Mouse (Mus musculus) olfactory bulb, adult 2 months (tissue): ENCODE data around the gene Pdzd2.

Experiments used
- CTCF ChIP-seq: fragments of 200-500 bp; IDR thresholded peaks from 2 replicates; pipeline ENCODE4 v1.5.1; 2012; ENCODE audit warnings: low read depth, mild to moderate bottlenecking, low read length, moderate library complexity; ENCODE audit not compliant: insufficient read depth
- POLR2A ChIP-seq: fragments of 200-500 bp; IDR thresholded peaks from 2 replicates; pipeline ENCODE4 v1.6.1; 2012; ENCODE audit warnings: mild to moderate bottlenecking, low read depth, low read length, moderate library complexity; ENCODE audit not compliant: insufficient read depth

- no peak for TF ChIP-seq CTCF
- TF ChIP-seq POLR2A = no peak
These were observed 246.5 kb downstream of the Pdzd2 start for GRCm38 (mm10) chr15:12493258-12493657.
